Mouse (Mus musculus): ENCODE measurements around the gene Fdps.

Gene Fdps

GRCm38 (mm10) chr3:89101812-89102494, at the start of gene Fdps:
Gene Fdps (minus strand): TSS chr3:89101959.
- peak; percentile 96 for DNase-seq (ENCODE audit: low read depth, low spot score)

- no peak for DNase-seq (ENCODE audit: low read depth, low spot score)
Measured at GRCm38 (mm10) chr3:89148567-89148966, 46.8 kb upstream of the Fdps start.

DNA sequence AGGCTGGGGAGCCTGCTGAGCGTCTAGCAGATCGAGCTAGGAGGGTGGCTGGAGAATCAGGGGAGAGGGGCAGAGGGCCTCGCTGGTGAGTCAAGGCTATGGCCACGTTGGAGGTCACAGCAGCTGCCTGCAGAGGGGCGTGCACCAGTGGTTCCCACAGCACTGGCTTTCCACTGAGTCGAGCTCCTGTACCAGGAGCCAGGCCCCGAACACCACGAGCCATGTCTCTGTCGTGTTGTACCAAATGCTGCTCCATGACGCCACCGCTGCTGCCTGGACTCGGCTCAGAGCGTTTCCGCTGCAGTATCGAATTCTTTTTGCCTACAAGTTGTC, 46.2 kb upstream of the Fdps start:
- DNase-seq (ENCODE audit: low read depth, low spot score), result no peak

- DNase-seq (ENCODE audit: low read depth, low spot score), result no peak
Measured at GRCm38 (mm10) chr3:89147101-89147978, 45.6 kb upstream of the Fdps start.

DNA sequence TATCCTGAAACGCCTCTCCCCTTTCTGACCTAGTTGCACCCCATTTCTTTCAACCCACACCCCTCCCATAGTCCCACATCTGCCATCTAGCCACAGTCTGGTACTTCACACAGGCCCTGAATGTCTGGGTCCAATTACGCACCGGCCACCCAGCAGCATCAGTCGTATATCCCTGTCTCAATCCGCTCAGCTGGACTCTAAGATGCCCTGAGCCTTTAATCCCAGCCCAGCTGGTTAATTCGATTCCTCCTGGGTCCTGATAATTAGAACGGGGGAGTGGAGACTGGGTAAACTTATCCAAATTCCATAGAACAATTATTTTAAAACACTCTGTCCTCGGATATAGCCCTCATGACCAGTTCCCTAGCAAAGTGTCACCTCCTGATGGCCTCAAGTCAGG, 43.8 kb upstream of the Fdps start:
- DNase-seq (ENCODE audit: low read depth, low spot score), result peak; percentile 71

GRCm38 (mm10) chr3:89144821-89145220, 43.1 kb upstream of the Fdps start:
- no peak for DNase-seq (ENCODE audit: low read depth, low spot score)

- DNase-seq (ENCODE audit: low read depth, low spot score), result no peak
Measured at GRCm38 (mm10) chr3:89136365-89136764, 34.6 kb upstream of the Fdps start.

DNA sequence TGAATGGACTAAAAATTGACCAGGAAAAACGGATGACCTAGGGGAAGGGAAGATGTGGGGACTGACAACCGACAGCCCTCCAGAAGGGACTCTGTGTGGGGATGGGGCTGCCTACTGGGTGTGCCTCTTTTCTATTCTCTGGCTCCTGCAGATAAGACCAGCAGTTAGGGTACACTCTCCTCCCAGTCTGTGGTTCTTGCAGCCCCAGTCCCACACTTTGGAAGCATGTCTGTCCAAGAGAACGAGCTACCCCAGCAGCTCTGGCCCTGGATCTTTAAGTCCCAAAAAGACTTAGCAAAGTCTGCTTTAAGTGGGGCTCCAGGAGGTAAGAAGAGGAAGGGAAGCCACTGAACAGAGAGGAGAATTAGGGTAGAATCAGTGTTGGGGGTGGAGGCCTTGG, 34.2 kb upstream of the Fdps start, which contains the start of gene Pklr:
Gene Pklr, plus strand, starts transcription at position 185 of the 400 bp plus-strand sequence.
- DNase-seq (ENCODE audit: low read depth, low spot score), result no peak

GRCm38 (mm10) chr3:89133752-89134151, 32.0 kb upstream of the Fdps start:
- no peak for DNase-seq (ENCODE audit: low read depth, low spot score)

DNA sequence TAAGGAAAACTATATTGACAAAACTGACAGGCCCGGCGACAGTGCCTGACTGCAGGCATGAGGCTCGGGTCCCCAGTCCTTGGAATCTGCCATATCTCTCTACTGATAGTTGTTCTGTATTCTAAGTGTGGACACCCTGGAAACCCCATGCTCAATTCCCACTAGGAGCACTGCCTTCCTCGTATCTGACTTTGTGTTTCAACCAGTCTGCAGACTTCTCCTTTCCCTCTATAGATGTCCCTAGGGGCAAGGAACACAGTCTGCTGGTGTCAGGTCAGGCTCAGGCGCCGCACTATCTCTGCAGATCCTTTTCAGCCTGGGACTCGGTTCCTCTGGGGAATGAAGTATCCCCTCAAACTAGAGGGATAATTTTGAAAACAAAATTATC, 31.3 kb upstream of the Fdps start:
- no peak for DNase-seq (ENCODE audit: low read depth, low spot score)

DNA sequence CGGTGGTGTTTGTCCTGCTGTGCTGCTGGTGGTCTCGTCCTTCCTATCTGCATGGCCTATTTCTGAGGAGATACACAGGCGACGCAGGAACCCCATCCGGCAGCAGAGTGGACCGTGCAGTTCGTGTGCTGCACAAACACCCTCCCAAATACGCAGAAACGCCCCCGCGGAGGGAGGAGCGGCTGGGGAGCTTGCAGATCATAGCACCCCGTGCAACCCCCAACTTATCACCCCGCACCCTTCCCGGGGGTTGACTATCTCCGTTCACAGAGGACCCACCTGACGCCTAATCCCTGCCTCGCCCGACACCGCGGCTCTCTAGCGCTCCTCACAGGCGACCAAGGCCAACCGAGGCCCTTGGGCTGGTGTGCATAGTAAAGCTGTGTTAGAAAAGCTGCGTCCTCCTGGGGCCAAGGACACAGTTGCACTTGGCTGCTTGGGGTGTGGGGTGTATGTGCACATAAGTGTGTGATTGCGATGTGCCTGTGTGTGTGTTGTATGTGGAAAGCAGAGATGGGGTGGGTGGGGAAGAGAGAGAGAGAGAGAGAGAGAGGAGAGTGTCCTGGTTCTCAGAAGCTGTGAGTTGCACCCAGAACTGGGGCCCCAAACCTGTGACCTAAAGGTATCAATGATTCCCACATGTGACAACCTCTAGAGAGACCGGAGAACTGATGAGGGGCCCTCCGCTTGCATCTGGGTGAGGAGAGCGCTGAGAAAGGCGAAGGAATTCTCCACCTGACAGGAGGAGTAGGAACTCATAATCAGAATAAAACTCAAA, 30.7 kb upstream of the Fdps start:
- no peak for DNase-seq (ENCODE audit: low read depth, low spot score)

GRCm38 (mm10) chr3:89131816-89132215, 30.1 kb upstream of the Fdps start:
- no peak for DNase-seq (ENCODE audit: low read depth, low spot score)

DNA sequence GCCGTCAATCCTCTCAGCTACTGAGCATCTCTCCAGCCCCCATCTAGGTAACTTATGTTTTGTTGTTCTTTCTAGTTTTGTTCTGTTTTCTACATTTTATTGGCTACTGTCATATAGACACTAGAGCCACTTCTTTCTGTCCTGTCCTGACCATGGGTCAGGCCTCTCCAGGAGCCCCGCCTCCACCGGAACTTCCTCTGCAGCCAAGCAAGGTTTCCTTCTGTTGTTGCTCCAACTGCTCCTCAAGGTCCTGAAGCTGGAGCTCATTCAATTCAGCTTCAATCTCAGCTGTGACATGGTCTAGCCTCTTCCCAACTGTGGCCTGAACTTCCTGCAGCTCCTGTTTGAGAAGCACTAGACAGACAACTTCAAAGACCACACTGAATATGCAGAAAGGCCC, 28.1 kb upstream of the Fdps start:
- no peak for DNase-seq (ENCODE audit: low read depth, low spot score)

GRCm38 (mm10) chr3:89125981-89126380, 24.2 kb upstream of the Fdps start:
- no peak for DNase-seq (ENCODE audit: low read depth, low spot score)

DNA sequence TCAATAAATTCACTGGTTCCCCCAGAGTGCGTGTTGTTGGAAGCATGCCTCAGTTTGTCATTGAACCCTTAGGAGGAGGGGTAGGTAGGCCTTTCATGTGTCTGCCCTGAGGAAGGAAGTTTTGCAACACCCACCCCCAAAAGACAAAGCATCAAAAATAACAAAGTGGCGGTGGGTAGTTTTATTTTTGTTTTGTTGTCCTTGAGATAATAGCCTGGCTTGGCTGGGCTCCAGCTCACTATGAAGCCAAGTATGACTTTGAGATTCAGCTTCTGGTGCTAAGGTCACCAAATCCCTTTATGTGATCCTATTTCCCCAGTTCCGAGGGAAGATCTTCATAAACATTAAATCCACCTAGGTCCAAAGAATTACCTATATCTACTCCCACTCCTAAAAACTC, 22.5 kb upstream of the Fdps start:
- no peak for DNase-seq (ENCODE audit: low read depth, low spot score)

DNA sequence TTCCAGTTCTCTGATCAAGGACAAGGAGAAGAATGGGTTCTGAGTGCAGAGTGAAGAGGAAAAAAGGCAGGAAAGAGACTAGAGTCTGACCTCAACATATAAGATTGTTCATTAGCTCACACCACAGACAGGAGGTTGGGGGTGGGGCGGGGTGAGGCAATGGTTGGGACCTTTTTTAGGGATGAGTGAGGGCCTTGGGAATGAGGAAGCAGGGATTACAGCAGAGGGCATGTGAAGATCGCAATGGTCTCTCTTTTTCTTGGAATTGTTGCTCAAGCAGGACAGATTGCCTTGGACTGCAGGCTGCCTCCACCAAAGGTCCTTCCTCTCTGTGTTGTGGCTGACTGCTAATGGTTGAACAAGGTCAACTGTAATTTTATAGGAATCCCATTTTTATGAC, 21.6 kb upstream of the Fdps start:
- no peak for DNase-seq (ENCODE audit: low read depth, low spot score)

DNA sequence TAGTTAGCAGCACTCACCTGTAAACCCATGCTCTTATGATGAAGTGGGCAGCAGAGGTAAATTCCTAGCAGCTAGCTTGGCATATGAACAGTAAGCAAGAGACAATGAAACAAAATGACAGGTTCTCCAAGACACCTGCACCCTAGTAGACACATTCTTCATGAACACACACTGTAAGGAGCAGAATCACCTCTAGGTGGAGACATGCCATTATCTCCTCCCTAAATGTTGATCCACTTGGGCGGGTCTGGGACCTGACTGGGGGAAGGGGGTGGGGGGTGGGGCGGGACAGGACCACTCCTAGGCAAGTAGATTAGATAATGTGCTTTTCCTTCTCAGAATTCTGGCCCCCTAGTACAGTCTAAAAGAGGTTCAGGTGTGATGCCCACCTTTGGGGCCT, 13.8 kb upstream of the Fdps start:
- DNase-seq (ENCODE audit: low read depth, low spot score), result peak; percentile 26

- no peak for DNase-seq (ENCODE audit: low read depth, low spot score)
Measured at GRCm38 (mm10) chr3:89113058-89113457, 11.3 kb upstream of the Fdps start.

- DNase-seq (ENCODE audit: low read depth, low spot score), result no peak
Measured at GRCm38 (mm10) chr3:89108146-89108545, 6.4 kb upstream of the Fdps start.

GRCm38 (mm10) chr3:89107545-89107944, 5.8 kb upstream of the Fdps start:
- DNase-seq (ENCODE audit: low read depth, low spot score), result no peak

- no peak for DNase-seq (ENCODE audit: low read depth, low spot score)
Measured at GRCm38 (mm10) chr3:89106881-89107280, 5.1 kb upstream of the Fdps start.

GRCm38 (mm10) chr3:89103291-89103595, 1.5 kb upstream of the Fdps start:
- no peak for DNase-seq (ENCODE audit: low read depth, low spot score)
